Mouse (Mus musculus) frontal cortex, postnatal 14 days (tissue): ENCODE measurements at regions not wholly inside any gene's neighbourhood (a gene's known extent, or its start where the extent isn't known, plus 50 kb on each side); places are given as distances from the start of the nearest gene placed in this dataset.

Source experiments
- DNase-seq, 2 experiments: peaks; one replicate each; pipeline ENCODE4 v3.0.0; 2022; ENCODE audit warnings: low spot score in 2 of 2

- DNase-seq = peak; percentile 50 to 52
Measured at GRCm38 (mm10) chr17:83276000-83276891, 61.2 kb downstream of the Pkdcc start.

GRCm38 (mm10) chr17:83277117-83277947, 62.2 kb downstream of the Pkdcc start:
- peak in 1 of 2 experiments; percentile 14 for DNase-seq

DNA sequence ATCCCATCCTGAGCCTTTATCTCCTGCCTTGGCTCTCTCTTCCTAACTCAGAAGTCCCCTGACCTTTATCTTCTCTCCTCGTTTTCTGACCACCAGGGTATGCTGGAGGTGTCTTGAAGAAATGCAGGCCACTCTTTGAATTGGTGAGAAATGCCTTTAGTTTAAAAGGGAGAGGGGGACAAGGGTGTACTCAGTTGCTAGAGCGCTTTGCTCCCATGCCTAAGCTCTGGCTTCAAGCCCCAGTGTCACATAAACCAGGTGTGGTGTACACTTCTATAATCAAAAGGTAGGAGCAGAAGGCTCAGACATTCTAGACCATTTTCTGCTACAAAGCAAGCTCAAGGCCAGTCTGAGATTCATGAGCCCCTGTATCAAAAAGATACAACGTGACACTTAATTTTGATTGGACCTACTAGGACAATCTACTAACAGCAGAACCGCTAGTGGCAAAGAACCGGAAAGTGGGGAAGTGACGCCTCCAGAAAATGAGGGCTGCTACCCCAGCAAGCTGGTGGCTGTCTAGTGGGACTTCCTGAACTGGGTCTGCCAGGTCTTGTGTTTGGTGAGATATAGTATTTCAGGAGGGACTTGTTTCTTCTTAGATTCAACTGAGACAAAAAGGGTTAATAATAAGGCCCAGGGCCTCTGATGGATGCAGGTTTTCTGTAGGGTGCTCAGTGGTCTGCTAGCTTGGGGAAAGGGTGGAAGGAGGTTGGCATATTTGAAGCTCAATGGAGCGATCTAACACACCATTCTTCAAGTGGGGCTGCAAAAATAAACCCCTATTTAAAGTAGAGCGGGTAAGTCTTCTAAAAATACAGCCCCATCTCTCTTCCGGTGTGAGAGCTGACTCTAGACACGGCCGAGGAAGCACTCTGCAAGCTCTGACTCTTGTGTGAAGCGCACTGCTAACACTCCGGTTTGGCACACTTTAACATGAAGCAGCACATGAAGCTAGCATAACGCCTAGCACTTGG, 63.1 kb downstream of the Pkdcc start:
- no peak for DNase-seq

DNA sequence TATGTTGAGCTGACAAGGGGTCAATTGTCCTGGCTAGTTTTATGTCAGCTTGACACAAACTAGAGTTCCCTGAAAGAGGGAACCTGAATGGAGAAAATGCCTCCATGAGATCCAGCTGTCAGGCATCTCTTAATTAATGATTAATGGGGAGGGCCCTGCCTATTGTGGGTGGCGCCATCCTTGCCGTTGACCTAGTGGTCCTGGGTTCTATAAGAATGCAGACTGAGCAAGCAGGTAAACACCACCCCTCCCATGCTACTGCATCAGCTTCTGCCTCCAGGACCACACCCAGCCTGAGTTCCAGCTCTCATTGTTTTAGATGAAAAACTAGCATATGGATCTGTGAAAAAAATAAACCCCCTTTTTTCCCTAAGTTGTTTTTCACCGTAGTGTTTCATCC, 67.4 kb upstream of the Eml4 start:
- DNase-seq = no peak

GRCm38 (mm10) chr17:83287381-83288142, 63.2 kb upstream of the Eml4 start:
- DNase-seq = no peak

DNA sequence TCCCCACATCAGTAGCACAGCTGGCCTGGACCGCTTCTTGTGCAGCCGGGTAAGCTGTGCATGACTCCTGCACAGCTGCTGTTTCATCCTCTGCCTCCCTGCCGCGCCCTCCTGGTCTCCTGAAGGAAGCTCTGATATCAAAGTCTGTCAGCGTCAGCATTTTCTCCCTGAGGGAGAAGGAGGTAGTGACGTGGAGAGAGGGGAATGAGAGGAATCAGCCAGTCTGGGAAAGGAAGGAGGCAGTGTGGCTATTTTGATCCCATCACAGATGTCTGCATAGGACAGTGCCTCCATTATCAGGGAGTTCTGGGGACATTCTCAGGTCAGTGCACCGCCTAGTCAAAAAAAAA, 62.6 kb upstream of the Eml4 start:
- DNase-seq = no peak

DNA sequence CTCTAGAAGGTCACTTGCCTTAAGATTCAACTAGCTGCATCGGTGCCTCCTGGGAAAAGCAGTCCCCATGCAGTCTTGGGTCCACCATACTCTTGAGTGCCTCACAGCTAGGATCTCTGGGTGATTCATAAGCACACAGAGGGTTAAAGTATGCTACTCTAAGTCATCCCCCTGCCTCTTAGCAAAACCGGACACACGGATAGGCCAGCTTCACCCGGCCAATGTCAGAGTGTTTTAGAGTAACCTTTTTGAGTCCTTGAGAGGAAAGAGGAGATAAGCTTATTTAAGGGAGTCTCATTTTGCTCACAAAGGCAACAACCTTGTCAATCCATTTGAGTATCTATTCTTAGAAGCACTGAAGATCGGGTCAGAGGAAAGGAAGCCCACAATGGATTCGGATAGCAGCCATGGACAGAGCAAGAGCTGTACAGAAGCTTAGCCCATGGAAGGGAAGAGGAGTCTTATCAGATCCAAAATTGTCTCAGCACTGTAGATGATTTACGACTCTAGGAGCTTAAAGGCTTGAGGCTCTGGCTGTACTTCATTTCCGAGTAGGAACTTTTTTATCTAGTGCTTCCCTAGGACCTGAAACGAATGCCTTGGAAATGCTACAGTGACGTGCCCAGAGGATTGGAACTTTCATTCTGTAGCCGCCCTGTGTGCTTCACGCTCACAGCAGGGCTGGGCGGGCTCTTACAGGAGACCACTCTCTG, 55.0 kb upstream of the Eml4 start:
- DNase-seq = no peak

DNA sequence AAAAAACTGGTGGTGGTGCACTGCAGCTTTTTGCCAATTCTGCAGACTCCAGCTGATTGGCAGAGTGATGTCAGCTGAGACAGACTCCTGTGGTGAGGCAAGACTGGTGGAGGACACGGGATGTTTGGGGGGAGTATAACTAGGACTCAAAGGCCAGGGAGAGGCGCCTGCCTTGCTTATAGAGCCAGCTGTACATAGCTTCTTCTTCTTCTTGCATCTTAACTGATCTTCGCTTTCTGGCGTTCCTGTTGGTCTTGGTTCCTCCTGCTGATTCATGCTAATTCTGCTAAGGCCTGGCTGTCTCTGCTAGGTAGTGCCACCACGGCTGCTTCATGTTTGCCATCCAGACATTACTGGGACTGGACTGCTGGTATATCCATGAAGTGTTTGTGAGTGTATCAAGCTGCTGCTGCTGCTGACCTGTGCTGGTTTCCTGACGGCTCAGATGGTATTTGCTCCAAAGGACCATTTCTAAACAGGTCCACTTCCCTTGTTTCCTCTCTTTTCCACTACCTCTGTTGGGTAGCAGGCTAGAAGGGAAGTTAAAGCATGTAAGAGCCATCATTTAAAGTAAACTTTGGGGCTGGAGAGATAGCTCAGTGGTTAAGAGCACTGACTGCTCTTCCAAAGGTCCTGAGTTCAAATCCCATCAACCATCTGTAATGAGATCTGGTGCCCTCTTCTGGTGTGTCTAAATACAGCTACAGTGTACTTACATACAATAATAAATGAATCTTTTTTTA, 53.2 kb upstream of the Eml4 start:
- DNase-seq = no peak
